Mouse (Mus musculus) liver, embryonic 15.5 days (tissue): Measurements from ENCODE around the gene Ccdc57. TPM values are rescaled to one million over a fixed set of nuclear protein-coding genes. Genes with fewer than 3 reads are reported as not detected.
"Not testable (repeated sequence)": the region's sequence is repeated elsewhere in the genome, so short reads cannot be mapped to it uniquely, and the experiment has no call there.

ENCODE experiments used
- ATAC-seq: fragments of 200-750 bp; cut with Nextera tagmentation; 2 replicates; pipeline ENCODE4 v1.8.0; 2017; ENCODE audit warnings: moderate number of reproducible peaks, mild to moderate bottlenecking, moderate library complexity; ENCODE audit not compliant: insufficient read depth
- H3K27ac ChIP-seq: fragments of 300-500 bp; sonication (generic); replicated peaks from 2 replicates; pipeline ENCODE4 v1.5.1; 2015; ENCODE audit warnings: mild to moderate bottlenecking, inconsistent platforms
- H3K27me3 ChIP-seq: fragments of 300-500 bp; sonication (generic); 2 replicates; pipeline ENCODE4 v1.6.1; 2015; ENCODE audit warnings: mild to moderate bottlenecking, inconsistent platforms
- H3K36me3 ChIP-seq: fragments of 300-500 bp; sonication (generic); replicated peaks from 2 replicates; pipeline ENCODE4 v1.6.1; 2015; ENCODE audit warnings: moderate library complexity, mild to moderate bottlenecking, inconsistent platforms
- H3K4me1 ChIP-seq: fragments of 300-500 bp; sonication (generic); replicated peaks from 2 replicates; pipeline ENCODE4 v1.6.1; 2015; ENCODE audit warnings: inconsistent platforms
- H3K4me2 ChIP-seq: fragments of 300-500 bp; sonication (generic); 2 replicates; pipeline ENCODE4 v1.6.1; 2015; ENCODE audit warnings: moderate library complexity, mild to moderate bottlenecking, inconsistent platforms
- H3K4me3 ChIP-seq: fragments of 300-500 bp; sonication (generic); replicated peaks from 2 replicates; pipeline ENCODE4 v1.5.1; 2015; ENCODE audit warnings: mild to moderate bottlenecking, inconsistent platforms
- H3K9ac ChIP-seq: fragments of 300-500 bp; sonication (generic); 2 replicates; pipeline ENCODE4 v1.6.1; 2015; ENCODE audit warnings: moderate library complexity, mild to moderate bottlenecking, inconsistent platforms
- H3K9me3 ChIP-seq: fragments of 300-500 bp; sonication (generic); replicated peaks from 2 replicates; pipeline ENCODE4 v1.6.1; 2016; ENCODE audit warnings: inconsistent platforms
- WGBS: fragments of 180-500 bp; shearing (Covaris S2); methylation state at CpG from one replicate; pipeline ENCODE4 v1.1.7; 2015; ENCODE audit warnings: mixed read lengths; ENCODE audit not compliant: insufficient replicate concordance; 5-methylcytosine and 5-hydroxymethylcytosine counted together
- polyA plus RNA-seq: library from polyadenylated mRNA; unstranded; fragments of >200 nt; fragmentation: Nextera tagmentation; extraction: Ambion mirVana; gene quantifications from 2 replicates; pipeline ENCODE4 v1.2.1, GENCODE M21; 2015

The Ccdc57 gene
- polyA plus RNA-seq, 1 experiment from 2014 or later = 1.8 TPM

- Histone ChIP-seq H3K9me3 (no peaks in the 10 kb centered on the region), H3K9ac (no peak overlapping the region; the same call in 1 of the 2 replicates), H3K36me3 (no peaks in the 10 kb centered on the region), H3K27me3 (no peaks in the 10 kb centered on the region), H3K4me3 (no peak overlapping the region), H3K27ac (no peak overlapping the region), H3K4me1 (peaks cover 38% of the 10 kb centered on the region), H3K4me2 (no peak overlapping the region)
- WGBS = 44% methylated on average over 1 of the region's 1 CpGs
- ATAC-seq = no peak
Observed at GRCm38 (mm10) chr11:120851132-120851531, 81.5 kb downstream of the Ccdc57 start.

- H3K36me3 ChIP-seq = no peaks in the 10 kb centered on the region
- no peaks in the 10 kb centered on the region for H3K9me3 ChIP-seq
- H3K4me1 ChIP-seq = peaks cover 35% of the 10 kb centered on the region
- no peaks in the 10 kb centered on the region for H3K27me3 ChIP-seq
- H3K4me2 ChIP-seq = no peak overlapping the region
- H3K4me3 ChIP-seq = no peak overlapping the region
- H3K27ac ChIP-seq = no peak overlapping the region
- 44% methylated on average over 2 of the region's 2 CpGs for WGBS
- ATAC-seq = 0 out of 2 replicates have a peak, but pooled peaks have one; percentile 52
- no peak overlapping the region for H3K9ac ChIP-seq
Observed at GRCm38 (mm10) chr11:120850331-120851030, 82.2 kb downstream of the Ccdc57 start.

- peaks cover 16% of the 10 kb centered on the region for H3K4me1 ChIP-seq
- 82% methylated on average over 9 of the region's 9 CpGs for WGBS
- no peak overlapping the region for H3K9ac ChIP-seq
- H3K27me3 ChIP-seq = no peaks in the 10 kb centered on the region
- no peak overlapping the region for H3K27ac ChIP-seq
- no peak overlapping the region for H3K4me2 ChIP-seq
- no peaks in the 10 kb centered on the region for H3K36me3 ChIP-seq
- H3K9me3 ChIP-seq = no peaks in the 10 kb centered on the region
- no peak for ATAC-seq
- H3K4me3 ChIP-seq = no peak overlapping the region
Observed at GRCm38 (mm10) chr11:120846725-120847475, 85.8 kb downstream of the Ccdc57 start.

GRCm38 (mm10) chr11:120844329-120844728, 88.3 kb downstream of the Ccdc57 start:
- 81% methylated on average over 4 of the region's 4 CpGs for WGBS

GRCm38 (mm10) chr11:120833555-120834280, 99.0 kb downstream of the Ccdc57 start:
- Histone ChIP-seq H3K36me3 (no peaks in the 10 kb centered on the region), H3K4me1 (peaks cover 35% of the 10 kb centered on the region), H3K4me2 (no peak overlapping the region), H3K9me3 (no peaks in the 10 kb centered on the region), H3K27ac (no peak overlapping the region; the same call in 1 of the 2 replicates), H3K9ac (no peak overlapping the region), H3K27me3 (no peaks in the 10 kb centered on the region), H3K4me3 (no peak overlapping the region)
- peak; percentile 38; the same call in 1 of the 2 replicates for ATAC-seq
- WGBS = 48% methylated on average over 8 of the region's 8 CpGs

More at GRCm38 (mm10) chr11:120844329-120844728, 88.3 kb downstream of the Ccdc57 start:
- Histone ChIP-seq H3K9ac (no peak overlapping the region), H3K36me3 (no peaks in the 10 kb centered on the region), H3K27me3 (no peaks in the 10 kb centered on the region), H3K4me2 (no peak overlapping the region), H3K4me1 (peaks cover 12% of the 10 kb centered on the region), H3K9me3 (no peaks in the 10 kb centered on the region), H3K4me3 (no peak overlapping the region), H3K27ac (no peak overlapping the region)
- no peak for ATAC-seq

GRCm38 (mm10) chr11:120832962-120833361, 99.7 kb downstream of the Ccdc57 start:
- WGBS = 43% methylated on average over 5 of the region's 5 CpGs

GRCm38 (mm10) chr11:120831659-120832440, 100.8 kb downstream of the Ccdc57 start:
- Histone ChIP-seq H3K27me3 (no peaks in the 10 kb centered on the region), H3K27ac (no peak overlapping the region), H3K4me1 (peaks cover 35% of the 10 kb centered on the region), H3K9ac (no peak overlapping the region), H3K4me2 (no peak overlapping the region), H3K9me3 (no peaks in the 10 kb centered on the region), H3K4me3 (no peak overlapping the region), H3K36me3 (no peaks in the 10 kb centered on the region)
- 70% methylated on average over 3 of the region's 3 CpGs for WGBS
- ATAC-seq = no peak

More at GRCm38 (mm10) chr11:120832962-120833361, 99.7 kb downstream of the Ccdc57 start:
- H3K27me3 ChIP-seq, H3K9ac ChIP-seq, H3K36me3 ChIP-seq, H3K27ac ChIP-seq, H3K9me3 ChIP-seq, H3K4me3 ChIP-seq, H3K4me2 ChIP-seq: not testable (repeated sequence)
- H3K4me1 ChIP-seq = peaks cover 35% of the 10 kb centered on the region
- ATAC-seq = 0 out of 2 replicates have a peak, but pooled peaks have one; percentile 22

GRCm38 (mm10) chr11:120830686-120831085, 102.0 kb downstream of the Ccdc57 start:
- peak; percentile 4; the same call in 1 of the 2 replicates for ATAC-seq

GRCm38 (mm10) chr11:120829757-120830532, 102.7 kb downstream of the Ccdc57 start:
- ATAC-seq = no peak
- H3K4me2 ChIP-seq = no peak overlapping the region
- H3K4me1 ChIP-seq = peaks cover 51% of the 10 kb centered on the region
- no peak overlapping the region for H3K9ac ChIP-seq
- 78% methylated on average over 10 of the region's 10 CpGs for WGBS
- H3K27me3 ChIP-seq = no peaks in the 10 kb centered on the region
- no peak overlapping the region for H3K27ac ChIP-seq
- no peak overlapping the region for H3K4me3 ChIP-seq
- no peaks in the 10 kb centered on the region for H3K9me3 ChIP-seq
- H3K36me3 ChIP-seq = no peaks in the 10 kb centered on the region

More at GRCm38 (mm10) chr11:120830686-120831085, 102.0 kb downstream of the Ccdc57 start:
- Histone ChIP-seq H3K9me3 (no peaks in the 10 kb centered on the region), H3K4me2 (no peak overlapping the region), H3K4me3 (no peak overlapping the region), H3K27ac (no peak overlapping the region), H3K36me3 (no peaks in the 10 kb centered on the region), H3K27me3 (no peaks in the 10 kb centered on the region), H3K9ac (no peak overlapping the region), H3K4me1 (peaks cover 44% of the 10 kb centered on the region)
- 74% methylated on average over 12 of the region's 12 CpGs for WGBS

GRCm38 (mm10) chr11:120828416-120828815, 104.3 kb downstream of the Ccdc57 start:
- Histone ChIP-seq H3K4me2 (no peak overlapping the region), H3K27ac (no peak overlapping the region), H3K36me3 (no peaks in the 10 kb centered on the region), H3K9me3 (no peaks in the 10 kb centered on the region), H3K4me1 (peaks cover 55% of the 10 kb centered on the region), H3K9ac (no peak overlapping the region), H3K27me3 (no peaks in the 10 kb centered on the region), H3K4me3 (no peak overlapping the region)
- no peak for ATAC-seq
- 62% methylated on average over 4 of the region's 4 CpGs for WGBS
